Mouse (Mus musculus) right cerebral cortex, postnatal 10 days (tissue): Measurements from ENCODE around the gene Phactr1.

ENCODE experiments used
- DNase-seq, 2 experiments: peaks; one replicate each; pipeline ENCODE4 v3.0.0; 2021; ENCODE audit warnings: low spot score in 2 of 2

The Phactr1 gene

GRCm38 (mm10) chr13:42973561-42973960 lies 293.1 kb downstream of the Phactr1 start:
- DNase-seq = no peak

DNA sequence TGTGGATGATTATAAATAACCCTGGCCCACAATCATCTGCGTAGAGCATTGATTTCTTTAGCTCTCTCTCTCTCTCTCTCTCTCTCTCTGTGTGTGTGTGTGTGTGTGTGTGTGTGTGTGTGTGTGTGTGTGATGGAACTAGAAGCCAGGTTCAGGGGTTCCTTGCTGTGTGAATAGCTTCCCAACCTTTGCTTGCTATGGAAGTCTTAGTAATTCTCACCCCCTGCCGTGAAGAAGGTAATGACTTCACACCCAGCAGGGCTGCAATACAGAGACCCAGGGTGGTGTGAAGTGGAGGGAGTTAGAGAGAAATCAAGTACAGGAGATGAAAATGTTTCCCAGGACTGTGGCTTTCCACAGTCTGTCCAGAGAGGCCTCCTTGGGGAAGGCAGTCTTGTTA lies 293.5 kb downstream of the Phactr1 start:
- no peak for DNase-seq

- no peak for DNase-seq
These were observed 294.1 kb downstream of the Phactr1 start for GRCm38 (mm10) chr13:42974506-42974905.

GRCm38 (mm10) chr13:42976144-42976543 lies 295.7 kb downstream of the Phactr1 start:
- no peak for DNase-seq

- DNase-seq = no peak
These were observed 296.5 kb downstream of the Phactr1 start for GRCm38 (mm10) chr13:42976967-42977366.

GRCm38 (mm10) chr13:42980581-42980980 lies 300.2 kb downstream of the Phactr1 start:
- DNase-seq = no peak

- DNase-seq = no peak
These were observed 302.2 kb downstream of the Phactr1 start for GRCm38 (mm10) chr13:42982646-42983045.

DNA sequence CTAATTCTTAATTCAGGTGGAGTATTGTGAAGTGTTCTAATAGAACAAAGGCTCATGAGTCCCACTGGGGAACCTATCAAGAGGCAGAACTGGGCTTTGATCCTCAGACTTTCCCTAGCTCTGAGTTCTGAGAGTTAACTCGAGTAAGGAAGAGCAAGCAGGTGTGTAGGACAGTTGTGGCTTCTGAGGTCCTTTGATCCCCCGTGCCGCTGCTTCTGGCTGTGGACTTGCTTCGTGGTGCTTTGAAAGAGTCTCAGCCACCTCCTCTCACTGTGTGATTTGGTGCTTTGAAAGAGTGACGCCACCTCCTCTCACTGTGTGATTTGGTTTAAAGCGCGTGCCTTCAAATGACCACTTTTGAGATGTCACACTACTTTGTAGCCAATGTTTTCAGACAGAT lies 305.4 kb downstream of the Phactr1 start:
- DNase-seq = no peak

DNA sequence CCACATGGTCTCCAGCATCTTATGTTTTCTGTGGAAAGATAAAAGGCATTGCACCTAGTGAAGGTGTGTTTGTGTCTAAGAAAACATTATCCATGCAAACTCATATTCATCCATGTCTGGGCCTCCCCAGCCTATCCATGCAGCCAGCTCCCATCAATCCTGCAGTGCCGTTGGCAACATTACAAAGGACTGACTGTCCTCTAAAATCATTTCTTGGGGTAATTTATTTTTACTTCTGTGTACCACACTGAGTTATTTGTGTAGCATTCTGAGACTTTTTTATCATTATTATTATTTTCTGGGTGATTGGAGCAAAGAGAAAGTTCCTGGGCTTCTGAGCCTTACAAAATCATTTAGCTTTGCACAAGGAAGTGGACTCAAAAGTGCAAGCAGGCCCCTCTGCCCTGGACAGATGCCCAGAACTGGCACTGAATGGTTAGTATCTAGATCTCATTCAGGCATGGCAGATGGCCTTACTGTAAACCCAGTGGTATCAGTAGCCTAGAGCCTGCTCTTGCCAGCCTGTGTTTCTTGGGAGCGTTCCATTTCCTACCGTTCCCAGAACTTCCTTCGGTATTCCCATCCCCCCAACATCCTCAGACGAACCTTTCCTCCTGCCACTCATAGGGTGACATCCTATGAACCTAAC lies 307.6 kb downstream of the Phactr1 start:
- peak; percentile 81 to 83 for DNase-seq

- no peak for DNase-seq
These were observed 309.1 kb downstream of the Phactr1 start for GRCm38 (mm10) chr13:42989481-42989880.

DNA sequence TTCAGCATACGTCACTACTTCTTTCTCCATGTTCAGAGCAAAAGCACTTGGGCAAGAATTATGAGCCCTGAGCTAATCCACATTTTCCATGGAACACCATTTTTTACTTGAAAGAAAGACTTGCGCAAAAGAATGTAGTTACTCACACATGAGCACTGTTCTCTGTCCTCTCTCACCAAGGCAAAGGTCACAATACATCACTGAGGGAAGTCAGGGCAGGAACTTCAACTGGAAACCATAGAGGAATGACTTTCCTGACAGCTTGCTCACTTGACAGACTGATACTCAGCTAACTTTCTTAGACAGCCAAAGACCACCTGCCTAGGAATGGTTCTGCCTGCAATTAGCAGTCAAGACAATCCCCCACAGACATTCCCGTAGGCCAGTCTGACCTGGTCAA lies 309.6 kb downstream of the Phactr1 start:
- DNase-seq = no peak

- no peak for DNase-seq
These were observed 310.2 kb downstream of the Phactr1 start for GRCm38 (mm10) chr13:42990493-42991111.

DNA sequence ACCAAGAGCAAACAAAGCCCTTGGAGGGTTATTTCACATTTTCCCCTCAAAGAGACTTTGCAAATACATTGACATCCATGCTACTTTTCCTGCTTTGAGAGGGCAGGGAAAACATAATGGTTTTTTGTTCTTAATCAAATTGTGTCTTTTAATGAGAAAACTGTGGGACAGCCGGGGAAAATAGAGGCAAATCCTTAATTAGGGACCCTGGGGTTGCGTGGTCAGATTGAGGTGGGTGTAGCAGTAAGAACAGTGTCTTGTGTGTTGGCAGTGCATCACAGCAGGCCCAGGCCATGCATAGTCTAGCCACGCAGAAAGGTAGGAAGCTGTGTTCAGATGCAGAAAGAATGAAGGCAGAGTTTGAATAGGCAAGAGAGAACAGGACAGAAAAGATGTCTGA lies 310.7 kb downstream of the Phactr1 start:
- DNase-seq = no peak

GRCm38 (mm10) chr13:42992306-42992705 lies 311.9 kb downstream of the Phactr1 start:
- peak; percentile 54 to 56 for DNase-seq

DNA sequence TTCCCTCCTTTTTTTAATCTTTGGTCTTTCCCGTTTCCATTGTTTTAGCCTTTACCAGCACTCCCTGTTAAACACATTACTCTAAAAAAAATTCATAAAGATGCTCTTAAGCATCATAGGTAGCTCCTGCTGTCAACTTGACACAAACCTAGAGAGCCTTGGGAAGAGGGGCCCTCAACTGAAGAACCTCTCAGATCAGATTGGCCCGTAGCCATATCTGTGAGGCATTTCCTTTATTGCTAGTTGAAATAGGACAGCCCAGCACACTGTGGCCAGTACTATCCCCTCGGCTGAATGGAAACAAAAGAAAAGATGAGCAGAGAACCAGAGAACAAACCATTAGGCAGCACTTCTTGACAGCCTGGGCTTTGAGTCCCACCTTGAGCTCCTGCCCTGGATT lies 313.9 kb downstream of the Phactr1 start:
- DNase-seq = no peak

GRCm38 (mm10) chr13:42996188-42996587 lies 315.8 kb downstream of the Phactr1 start:
- DNase-seq = no peak

DNA sequence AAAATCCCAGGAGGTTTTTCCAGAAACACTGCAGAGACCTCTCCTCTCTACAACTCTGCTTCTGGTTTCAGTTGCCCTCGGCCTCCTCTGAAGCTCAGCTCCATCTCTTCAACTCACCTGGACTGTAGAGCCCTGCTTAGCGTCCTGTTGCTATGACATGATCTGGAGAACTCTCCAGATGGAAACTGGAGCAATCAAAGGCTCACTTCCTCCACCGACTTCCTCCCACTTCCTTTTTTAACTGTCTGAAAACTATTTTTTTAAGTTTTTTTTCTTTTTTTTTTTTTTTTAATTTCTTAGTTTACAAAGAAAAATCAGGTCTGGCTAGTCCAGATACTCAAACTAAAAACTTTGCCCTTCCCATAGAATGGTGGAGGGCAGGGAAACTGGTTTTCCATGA lies 318.9 kb downstream of the Phactr1 start:
- DNase-seq = no peak

GRCm38 (mm10) chr13:43005131-43005579 lies 324.7 kb downstream of the Phactr1 start:
- no peak for DNase-seq

DNA sequence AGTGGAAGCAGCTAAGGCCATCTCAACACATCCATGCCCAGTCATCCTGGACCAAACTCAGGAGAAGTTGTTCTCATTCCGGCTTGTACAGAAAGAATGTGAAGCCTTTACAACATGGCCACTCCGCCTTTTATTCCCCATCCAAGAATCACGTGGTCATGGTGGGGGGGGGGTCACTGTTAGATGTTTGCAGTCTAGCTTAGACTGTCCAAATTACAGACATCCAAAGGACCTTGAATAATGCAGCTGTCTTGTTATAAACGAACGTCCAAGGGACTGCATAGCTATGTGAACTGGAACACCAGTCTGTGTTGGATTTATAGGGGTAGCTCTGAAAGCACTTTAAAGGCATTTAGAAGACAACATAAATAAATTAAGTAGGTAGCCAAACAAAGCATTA lies 328.0 kb downstream of the Phactr1 start:
- no peak for DNase-seq

DNA sequence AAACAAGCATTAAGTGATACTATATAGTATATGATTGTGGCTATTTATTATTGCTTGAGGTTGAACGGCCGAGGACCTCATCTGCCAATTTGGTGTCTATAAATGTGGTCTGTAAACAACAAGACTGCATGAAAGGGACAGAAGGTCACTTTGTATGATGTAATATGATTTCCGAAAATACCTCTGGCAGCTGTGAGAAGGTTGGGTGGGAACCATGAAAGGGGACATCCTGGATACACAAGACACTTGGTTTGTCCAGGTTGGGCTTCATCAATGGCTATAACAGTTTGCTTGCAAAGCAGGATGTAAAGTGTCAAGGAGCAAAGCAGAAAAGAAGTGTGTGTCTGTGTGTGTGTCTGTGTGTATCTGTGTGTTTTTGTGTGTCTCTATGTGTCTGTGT lies 329.2 kb downstream of the Phactr1 start:
- no peak for DNase-seq

DNA sequence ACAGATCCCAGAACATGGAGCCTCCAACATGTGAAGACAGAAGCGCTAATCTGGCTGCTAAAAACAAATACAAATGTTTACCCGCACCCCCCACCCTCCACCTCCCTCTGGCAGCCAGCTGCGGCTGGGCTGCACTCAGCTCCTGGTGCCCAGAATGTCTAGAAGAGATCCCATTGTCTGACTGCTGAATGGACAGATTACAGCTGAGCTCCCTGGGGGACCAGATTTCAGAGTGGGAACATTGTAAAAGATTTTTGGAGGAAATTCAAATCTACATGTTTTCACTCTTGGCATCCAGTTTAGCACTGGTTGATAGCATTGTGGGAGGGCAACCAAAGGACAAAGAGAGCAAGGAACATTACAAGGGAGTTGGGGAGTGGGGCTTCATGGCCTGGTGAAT lies 331.1 kb downstream of the Phactr1 start:
- no peak for DNase-seq

GRCm38 (mm10) chr13:43013984-43014383 lies 333.6 kb downstream of the Phactr1 start:
- DNase-seq = no peak

DNA sequence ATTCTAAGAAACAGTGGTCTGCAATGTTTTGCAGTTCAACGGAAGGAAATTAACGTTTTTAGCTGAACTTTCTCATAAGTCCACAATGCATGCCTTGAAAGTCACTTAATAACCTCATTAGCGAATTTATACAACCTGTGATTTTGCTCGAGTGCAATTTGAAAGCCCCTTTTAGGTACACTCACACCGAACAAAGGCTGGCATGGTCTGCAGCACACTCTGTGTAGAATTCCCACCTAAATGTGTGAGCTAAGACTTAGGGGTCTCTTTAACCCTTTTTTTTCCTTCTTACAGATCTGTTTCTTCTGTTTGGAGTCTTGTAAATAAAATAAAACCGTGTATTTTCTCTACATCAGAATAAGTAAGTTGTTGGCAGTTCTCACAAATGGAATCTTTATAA lies 335.3 kb downstream of the Phactr1 start:
- DNase-seq = no peak

- no peak for DNase-seq
These were observed 338.4 kb downstream of the Phactr1 start for GRCm38 (mm10) chr13:43018863-43019262.
